Mouse (Mus musculus): ENCODE data around the gene Arhgef18.

Gene Arhgef18

GRCm38 (mm10) chr8:3392771-3393710 is at the start of gene Arhgef18:
Gene Arhgef18 (plus strand): TSS chr8:3393006.
- peak; percentile 9 for DNase-seq

- no peak for DNase-seq
These were observed 47.5 kb upstream of the Arhgef18 start for GRCm38 (mm10) chr8:3345337-3345736.

GRCm38 (mm10) chr8:3346691-3347413 is 46.0 kb upstream of the Arhgef18 start:
- DNase-seq: no peak

GRCm38 (mm10) chr8:3348142-3348823 is 44.5 kb upstream of the Arhgef18 start:
- DNase-seq: no peak

GRCm38 (mm10) chr8:3350747-3351146 is 42.1 kb upstream of the Arhgef18 start:
- no peak for DNase-seq

- no peak for DNase-seq
These were observed 40.1 kb upstream of the Arhgef18 start for GRCm38 (mm10) chr8:3352715-3353114.

GRCm38 (mm10) chr8:3353189-3353810 is 39.5 kb upstream of the Arhgef18 start, which contains the start of gene A430078G23Rik:
Gene A430078G23Rik (plus strand): TSS chr8:3353415.
- DNase-seq: peak; percentile 83

GRCm38 (mm10) chr8:3353811-3354442 is 38.9 kb upstream of the Arhgef18 start:
- DNase-seq: peak; percentile 63

- DNase-seq: peak; percentile 80
These were observed 38.4 kb upstream of the Arhgef18 start for GRCm38 (mm10) chr8:3354443-3354812.

GRCm38 (mm10) chr8:3355586-3355985 is 37.2 kb upstream of the Arhgef18 start:
- DNase-seq: peak; percentile 80

GRCm38 (mm10) chr8:3358060-3358459 is 34.7 kb upstream of the Arhgef18 start:
- peak; percentile 78 for DNase-seq

- DNase-seq: no peak
These were observed 25.7 kb upstream of the Arhgef18 start for GRCm38 (mm10) chr8:3367086-3367485.

GRCm38 (mm10) chr8:3368091-3368490 is 24.7 kb upstream of the Arhgef18 start:
- no peak for DNase-seq

- peak; percentile 31 for DNase-seq
These were observed 17.1 kb upstream of the Arhgef18 start for GRCm38 (mm10) chr8:3375748-3376147.

- no peak for DNase-seq
These were observed 16.0 kb upstream of the Arhgef18 start for GRCm38 (mm10) chr8:3376641-3377274.

- DNase-seq: peak; percentile 72
These were observed 5.5 kb upstream of the Arhgef18 start for GRCm38 (mm10) chr8:3387286-3387685.

- DNase-seq: no peak
These were observed 4.0 kb upstream of the Arhgef18 start for GRCm38 (mm10) chr8:3388591-3389338.

- DNase-seq: no peak
These were observed 3.3 kb upstream of the Arhgef18 start for GRCm38 (mm10) chr8:3389506-3389905.

- no peak for DNase-seq
These were observed 513 bp upstream of the Arhgef18 start for GRCm38 (mm10) chr8:3392293-3392692.

- no peak for DNase-seq
These were observed 1.8 kb downstream of the Arhgef18 start for GRCm38 (mm10) chr8:3394600-3394999.

- DNase-seq: no peak
These were observed 2.4 kb downstream of the Arhgef18 start for GRCm38 (mm10) chr8:3395246-3395645.

Data from thymus, postnatal 25 days (tissue).